Mouse (Mus musculus): Measurements from ENCODE around the gene Las1l. TPM values are rescaled to one million over a fixed set of nuclear protein-coding genes. Genes with fewer than 3 reads are reported as not detected.
"Not testable (repeated sequence)": the region's sequence is repeated elsewhere in the genome, so short reads cannot be mapped to it uniquely, and the experiment has no call there.

Las1l gene
- polyA plus RNA-seq, 1 experiment from 2014 or later: 36.6 TPM

DNA sequence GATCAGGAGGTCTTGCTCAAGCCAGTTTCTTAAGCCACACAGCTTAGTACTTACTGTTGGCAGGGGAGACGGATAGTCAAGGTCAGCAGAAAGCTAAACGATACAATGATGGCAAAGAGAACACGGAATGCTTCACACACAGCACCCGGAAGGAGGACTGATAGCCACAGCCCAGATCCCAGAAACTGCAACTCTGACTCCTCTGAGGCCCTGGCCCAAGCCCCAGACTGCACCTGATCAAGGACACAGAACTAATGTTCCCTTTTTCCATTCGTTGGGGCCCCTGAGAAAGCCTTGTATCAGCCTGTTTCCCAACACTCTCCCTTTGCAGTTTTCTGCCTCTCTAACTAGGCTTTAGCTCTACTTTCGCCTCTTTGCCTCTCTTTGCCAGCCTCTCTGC is 8.3 kb upstream of the Las1l start:
- Histone ChIP-seq H3K9me3 (ENCODE audit: control insufficient read depth, low read depth, low read length) (no peaks in the 10 kb centered on the region), H3K36me3 (ENCODE audit: control insufficient read depth, insufficient read depth, low read length) (no peaks in the 10 kb centered on the region), H3K4me2 (replicated peaks; ENCODE audit: low read depth, low read length) (no peak overlapping the region), H3K27me3 (ENCODE audit: control insufficient read depth, insufficient read depth, low read length) (no peaks in the 10 kb centered on the region), H3K4me3 (ENCODE audit: low read depth, low read length) (no peak overlapping the region), H3K4me1 (ENCODE audit: control insufficient read depth, insufficient read depth, low read length) (no peaks in the 10 kb centered on the region), H3K9ac (replicated peaks; ENCODE audit: low read depth, low read length) (no peak overlapping the region), H3K27ac (ENCODE audit: low read length) (no peak overlapping the region)
- ATAC-seq (ENCODE audit: insufficient number of reproducible peaks, insufficient read depth, low FRiP score, low read depth): no peak
- WGBS: 69% methylated on average over 6 of the region's 6 CpGs

DNA sequence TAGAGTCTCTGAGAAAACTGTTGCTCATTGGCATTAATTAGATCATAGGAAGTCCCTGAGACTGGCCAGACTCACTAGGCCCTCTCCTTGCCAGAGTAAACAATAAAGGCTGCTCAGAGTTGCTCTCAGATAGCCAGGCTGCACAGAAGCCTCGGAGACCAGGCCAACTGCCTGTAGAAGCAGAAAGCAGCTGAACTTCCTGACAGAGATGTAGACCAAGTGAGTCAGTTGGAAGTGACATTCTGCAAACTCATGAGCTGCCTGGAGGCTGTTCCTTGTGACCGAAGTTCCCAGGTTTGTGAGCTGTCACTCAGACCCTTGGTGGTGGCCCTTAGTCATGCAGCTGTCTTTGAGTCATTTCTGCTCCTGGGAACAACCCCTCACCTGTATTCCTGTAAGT is 6.6 kb upstream of the Las1l start:
- ATAC-seq (ENCODE audit: insufficient number of reproducible peaks, insufficient read depth, low FRiP score, low read depth): no peak
- no peaks in the 10 kb centered on the region for H3K27me3 ChIP-seq (ENCODE audit: control insufficient read depth, insufficient read depth, low read length)
- H3K4me2 ChIP-seq (replicated peaks; ENCODE audit: low read depth, low read length): no peak overlapping the region
- H3K27ac ChIP-seq (ENCODE audit: low read length): no peak overlapping the region
- H3K9me3 ChIP-seq (ENCODE audit: control insufficient read depth, low read depth, low read length): no peaks in the 10 kb centered on the region
- no peaks in the 10 kb centered on the region for H3K36me3 ChIP-seq (ENCODE audit: control insufficient read depth, insufficient read depth, low read length)
- no peak overlapping the region for H3K9ac ChIP-seq (replicated peaks; ENCODE audit: low read depth, low read length)
- 57% methylated on average over 2 of the region's 2 CpGs for WGBS
- no peaks in the 10 kb centered on the region for H3K4me1 ChIP-seq (ENCODE audit: control insufficient read depth, insufficient read depth, low read length)
- H3K4me3 ChIP-seq (ENCODE audit: low read depth, low read length): no peak overlapping the region

DNA sequence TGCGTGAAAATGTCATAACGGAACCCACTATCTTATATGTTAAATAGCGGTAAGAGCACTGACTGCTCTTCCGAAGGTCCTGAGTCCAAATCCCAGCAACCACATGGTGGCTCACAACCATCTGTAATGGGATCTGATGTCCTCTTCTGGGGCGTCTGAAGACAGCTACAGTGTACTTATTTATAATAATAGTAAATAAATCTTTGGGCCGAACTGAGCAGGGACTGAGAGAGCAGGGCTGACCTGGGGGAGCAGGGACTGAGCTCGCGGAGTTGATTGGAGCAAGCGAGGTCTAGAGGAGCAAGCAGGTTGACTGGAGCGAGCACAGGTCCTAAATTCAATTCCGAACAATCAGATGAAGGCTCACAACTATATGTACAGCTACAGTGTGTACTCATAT is 699 bp upstream of the Las1l start:
- Histone ChIP-seq H3K4me2 (replicated peaks; ENCODE audit: low read depth, low read length) (peak overlapping the region; percentile 43), H3K4me3 (ENCODE audit: low read depth, low read length) (peak overlapping the region; percentile 17)
- H3K27ac ChIP-seq (ENCODE audit: low read length); ATAC-seq (ENCODE audit: insufficient number of reproducible peaks, insufficient read depth, low FRiP score, low read depth); H3K27me3 ChIP-seq (ENCODE audit: control insufficient read depth, insufficient read depth, low read length); H3K36me3 ChIP-seq (ENCODE audit: control insufficient read depth, insufficient read depth, low read length); H3K9me3 ChIP-seq (ENCODE audit: control insufficient read depth, low read depth, low read length); H3K9ac ChIP-seq (replicated peaks; ENCODE audit: low read depth, low read length); H3K4me1 ChIP-seq (ENCODE audit: control insufficient read depth, insufficient read depth, low read length): not testable (repeated sequence)
- WGBS: 42% methylated on average over 11 of the region's 11 CpGs

GRCm38 (mm10) chrX:95950776-95951175 is 6.0 kb downstream of the Las1l start:
- H3K36me3 ChIP-seq (ENCODE audit: control insufficient read depth, insufficient read depth, low read length): peaks cover 5% of the 10 kb centered on the region; the same call in 1 of the 2 replicates
- H3K4me1 ChIP-seq (ENCODE audit: control insufficient read depth, insufficient read depth, low read length): no peaks in the 10 kb centered on the region
- H3K4me3 ChIP-seq (ENCODE audit: low read depth, low read length): no peak overlapping the region
- H3K9me3 ChIP-seq (ENCODE audit: control insufficient read depth, low read depth, low read length): no peaks in the 10 kb centered on the region
- WGBS: 42% methylated on average over 3 of the region's 3 CpGs
- no peak overlapping the region for H3K9ac ChIP-seq (replicated peaks; ENCODE audit: low read depth, low read length)
- ATAC-seq (ENCODE audit: insufficient number of reproducible peaks, insufficient read depth, low FRiP score, low read depth): no peak
- H3K27ac ChIP-seq (ENCODE audit: low read length): no peak overlapping the region
- H3K4me2 ChIP-seq (replicated peaks; ENCODE audit: low read depth, low read length): no peak overlapping the region
- H3K27me3 ChIP-seq (ENCODE audit: control insufficient read depth, insufficient read depth, low read length): no peaks in the 10 kb centered on the region

GRCm38 (mm10) chrX:95948135-95948534 is 8.6 kb downstream of the Las1l start:
- WGBS: 88% methylated on average over 4 of the region's 4 CpGs
- Histone ChIP-seq H3K9ac (replicated peaks; ENCODE audit: low read depth, low read length) (no peak overlapping the region), H3K4me1 (ENCODE audit: control insufficient read depth, insufficient read depth, low read length) (no peaks in the 10 kb centered on the region), H3K27ac (ENCODE audit: low read length) (no peak overlapping the region), H3K4me3 (ENCODE audit: low read depth, low read length) (no peak overlapping the region), H3K4me2 (replicated peaks; ENCODE audit: low read depth, low read length) (no peak overlapping the region), H3K36me3 (ENCODE audit: control insufficient read depth, insufficient read depth, low read length) (peaks cover 5% of the 10 kb centered on the region; the same call in 1 of the 2 replicates), H3K9me3 (ENCODE audit: control insufficient read depth, low read depth, low read length) (no peaks in the 10 kb centered on the region), H3K27me3 (ENCODE audit: control insufficient read depth, insufficient read depth, low read length) (no peaks in the 10 kb centered on the region)
- ATAC-seq (ENCODE audit: insufficient number of reproducible peaks, insufficient read depth, low FRiP score, low read depth): no peak

DNA sequence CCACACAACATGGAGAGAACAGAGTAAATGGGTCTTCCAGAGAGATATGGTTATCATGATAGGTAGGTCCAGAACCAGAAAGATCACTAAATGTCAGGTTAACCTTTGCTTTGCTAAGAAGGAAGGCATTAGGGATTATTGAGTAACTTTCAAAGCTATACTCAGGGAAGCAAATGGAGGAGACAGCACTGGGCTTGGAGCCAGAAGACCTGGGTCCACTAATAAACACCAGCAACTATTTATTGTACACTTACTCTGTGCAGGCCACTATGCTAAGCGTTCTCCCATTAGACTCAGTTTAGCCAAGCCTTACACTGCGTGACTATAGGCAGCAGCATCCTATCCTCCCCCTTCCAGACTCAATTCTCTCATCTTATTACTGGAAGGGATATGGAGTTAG is 11.3 kb downstream of the Las1l start:
- H3K27me3 ChIP-seq (ENCODE audit: control insufficient read depth, insufficient read depth, low read length): no peaks in the 10 kb centered on the region
- H3K4me2 ChIP-seq (replicated peaks; ENCODE audit: low read depth, low read length): no peak overlapping the region
- H3K4me3 ChIP-seq (ENCODE audit: low read depth, low read length): no peak overlapping the region
- no peaks in the 10 kb centered on the region for H3K4me1 ChIP-seq (ENCODE audit: control insufficient read depth, insufficient read depth, low read length)
- 98% methylated on average over 2 of the region's 2 CpGs for WGBS
- no peak overlapping the region for H3K9ac ChIP-seq (replicated peaks; ENCODE audit: low read depth, low read length)
- no peak overlapping the region for H3K27ac ChIP-seq (ENCODE audit: low read length)
- H3K36me3 ChIP-seq (ENCODE audit: control insufficient read depth, insufficient read depth, low read length): peaks cover 5% of the 10 kb centered on the region; the same call in 1 of the 2 replicates
- no peaks in the 10 kb centered on the region for H3K9me3 ChIP-seq (ENCODE audit: control insufficient read depth, low read depth, low read length)
- no peak for ATAC-seq (ENCODE audit: insufficient number of reproducible peaks, insufficient read depth, low FRiP score, low read depth)

GRCm38 (mm10) chrX:95935481-95935880 is 21.3 kb downstream of the Las1l start:
- Histone ChIP-seq H3K27ac (ENCODE audit: low read length) (no peak overlapping the region), H3K4me2 (replicated peaks; ENCODE audit: low read depth, low read length) (no peak overlapping the region), H3K9ac (replicated peaks; ENCODE audit: low read depth, low read length) (no peak overlapping the region), H3K36me3 (ENCODE audit: control insufficient read depth, insufficient read depth, low read length) (no peaks in the 10 kb centered on the region; the same call in 1 of the 2 replicates), H3K4me3 (ENCODE audit: low read depth, low read length) (no peak overlapping the region), H3K9me3 (ENCODE audit: control insufficient read depth, low read depth, low read length) (no peaks in the 10 kb centered on the region), H3K27me3 (ENCODE audit: control insufficient read depth, insufficient read depth, low read length) (no peaks in the 10 kb centered on the region), H3K4me1 (ENCODE audit: control insufficient read depth, insufficient read depth, low read length) (no peaks in the 10 kb centered on the region)
- WGBS: 95% methylated on average over 2 of the region's 2 CpGs
- ATAC-seq (ENCODE audit: insufficient number of reproducible peaks, insufficient read depth, low FRiP score, low read depth): no peak

DNA sequence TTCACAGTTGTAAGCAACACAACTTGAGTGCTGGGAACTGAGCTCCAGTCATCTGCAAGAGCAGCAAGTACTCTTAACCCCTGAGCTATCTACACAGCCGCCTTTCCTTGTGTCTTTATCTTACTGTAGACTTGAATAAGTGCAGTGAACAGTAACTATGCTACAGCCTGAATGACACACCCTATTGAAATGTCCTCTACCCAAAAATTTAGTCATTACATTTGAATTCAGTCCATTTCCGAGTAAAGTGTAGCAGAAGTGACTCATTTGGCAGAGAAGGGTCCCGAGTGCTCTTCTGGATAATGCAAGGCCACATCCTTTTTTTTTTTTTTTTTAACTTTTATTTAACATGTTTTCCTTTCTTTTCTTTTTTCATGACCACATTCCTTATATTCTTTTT is 54.0 kb downstream of the Las1l start:
- H3K36me3 ChIP-seq (ENCODE audit: control insufficient read depth, insufficient read depth, low read length): no peaks in the 10 kb centered on the region
- H3K4me3 ChIP-seq (ENCODE audit: low read depth, low read length): no peak overlapping the region
- no peak overlapping the region for H3K27ac ChIP-seq (ENCODE audit: low read length)
- WGBS: 80% methylated on average over 3 of the region's 3 CpGs
- no peaks in the 10 kb centered on the region for H3K27me3 ChIP-seq (ENCODE audit: control insufficient read depth, insufficient read depth, low read length)
- H3K9me3 ChIP-seq (ENCODE audit: control insufficient read depth, low read depth, low read length): no peaks in the 10 kb centered on the region
- H3K4me2 ChIP-seq (replicated peaks; ENCODE audit: low read depth, low read length): no peak overlapping the region
- ATAC-seq (ENCODE audit: insufficient number of reproducible peaks, insufficient read depth, low FRiP score, low read depth): no peak
- no peaks in the 10 kb centered on the region for H3K4me1 ChIP-seq (ENCODE audit: control insufficient read depth, insufficient read depth, low read length)
- no peak overlapping the region for H3K9ac ChIP-seq (replicated peaks; ENCODE audit: low read depth, low read length)

Data from stomach, embryonic 14.5 days (tissue).